Mouse (Mus musculus) thymus, postnatal 4 days (tissue): Measurements from ENCODE around the gene Crat.

Source experiments
- DNase-seq: peaks from one replicate; pipeline ENCODE4 v3.0.0; 2021

Crat gene

GRCm38 (mm10) chr2:30363773-30364650 is 51.6 kb downstream of the Crat start, which contains the start of gene Miga2:
TSS of gene Miga2 (plus strand) at chr2:30364233.
- DNase-seq, result peak; percentile 97

GRCm38 (mm10) chr2:30362865-30363264 is 52.7 kb downstream of the Crat start:
- DNase-seq, result no peak

GRCm38 (mm10) chr2:30360626-30361025 is 55.0 kb downstream of the Crat start:
- DNase-seq, result no peak

GRCm38 (mm10) chr2:30358533-30359531 is 56.8 kb downstream of the Crat start, which contains the start of gene Sh3glb2:
TSS of gene Sh3glb2 (minus strand) at chr2:30359337.
- peak; percentile 96 for DNase-seq

GRCm38 (mm10) chr2:30357552-30358510 is 57.8 kb downstream of the Crat start:
- peak; percentile 29 for DNase-seq

- no peak for DNase-seq
These were observed 58.7 kb downstream of the Crat start for GRCm38 (mm10) chr2:30356906-30357305.

- DNase-seq, result no peak
These were observed 59.3 kb downstream of the Crat start for GRCm38 (mm10) chr2:30356266-30356665.

- no peak for DNase-seq
These were observed 59.8 kb downstream of the Crat start for GRCm38 (mm10) chr2:30355861-30356260.

- DNase-seq, result no peak
These were observed 64.5 kb downstream of the Crat start for GRCm38 (mm10) chr2:30351149-30351548.
